Mouse (Mus musculus) heart, adult 9 months (tissue): Measurements from ENCODE around the gene Sox5.
"Not testable (repeated sequence)": the region's sequence is repeated elsewhere in the genome, so short reads cannot be mapped to it uniquely, and the experiment has no call there.

Source experiments
- DNase-seq, 2 experiments: peaks; one replicate each; pipeline ENCODE4 v3.0.0; 2022; ENCODE audit warnings: low spot score in 2 of 2

Gene Sox5

DNA sequence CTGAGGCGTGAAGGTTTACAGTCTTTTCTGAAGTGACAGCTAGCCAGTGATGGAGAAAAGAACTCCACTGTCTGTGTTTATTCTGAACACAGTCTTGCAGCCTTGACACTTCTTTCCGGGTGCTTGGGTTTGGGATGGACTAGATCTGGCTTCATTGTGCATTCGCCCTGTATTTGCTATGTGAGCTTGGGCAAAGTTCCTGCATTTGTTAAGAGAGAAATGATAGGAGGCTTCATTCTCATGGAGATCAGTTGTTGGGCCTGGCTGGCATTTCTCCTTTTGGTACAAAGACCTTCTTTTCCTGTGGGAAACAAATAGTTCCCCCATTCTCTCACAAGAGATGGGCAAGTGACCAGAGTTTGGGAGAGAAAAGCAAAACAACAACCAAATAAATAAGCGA, 490.3 kb downstream of the Sox5 start:
- DNase-seq: no peak

DNA sequence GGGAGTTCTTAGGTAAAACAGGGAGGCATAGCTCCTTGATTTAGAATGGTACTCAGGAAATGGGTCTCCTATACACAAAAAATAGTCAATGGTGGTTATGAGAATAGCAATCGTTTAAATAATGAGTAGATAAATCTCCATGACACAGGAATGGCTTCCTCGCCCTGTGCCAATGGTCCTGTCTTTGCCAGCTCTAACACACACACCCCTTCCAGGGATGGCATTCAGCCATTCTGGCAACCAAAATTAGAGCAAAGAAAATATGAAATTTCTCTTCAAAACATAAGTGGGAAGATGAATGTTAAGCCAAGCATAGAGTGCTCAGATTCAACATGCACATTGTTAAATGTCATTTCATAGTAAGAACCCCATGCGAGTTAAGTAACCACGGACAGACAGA, 495.7 kb downstream of the Sox5 start:
- no peak for DNase-seq

DNA sequence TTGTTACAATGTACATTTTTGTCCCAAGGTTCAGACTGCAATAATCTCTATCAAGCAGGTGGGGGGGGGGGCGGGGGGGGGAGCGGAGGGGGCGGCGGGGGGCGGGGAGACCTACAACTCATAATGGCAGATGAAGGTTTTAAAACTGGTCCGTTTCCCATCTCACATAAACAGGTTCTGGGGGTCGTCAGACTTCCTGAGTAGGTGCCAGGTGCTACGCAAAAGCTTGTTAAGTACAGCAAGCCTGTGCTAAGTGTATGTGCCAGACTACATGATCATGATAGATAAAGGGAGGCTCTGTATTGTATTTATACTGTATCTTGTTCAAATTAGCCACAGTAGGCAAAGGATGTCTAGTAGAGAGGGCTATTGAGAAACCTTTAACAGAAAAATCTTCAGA, 498.6 kb downstream of the Sox5 start:
- no peak for DNase-seq

DNA sequence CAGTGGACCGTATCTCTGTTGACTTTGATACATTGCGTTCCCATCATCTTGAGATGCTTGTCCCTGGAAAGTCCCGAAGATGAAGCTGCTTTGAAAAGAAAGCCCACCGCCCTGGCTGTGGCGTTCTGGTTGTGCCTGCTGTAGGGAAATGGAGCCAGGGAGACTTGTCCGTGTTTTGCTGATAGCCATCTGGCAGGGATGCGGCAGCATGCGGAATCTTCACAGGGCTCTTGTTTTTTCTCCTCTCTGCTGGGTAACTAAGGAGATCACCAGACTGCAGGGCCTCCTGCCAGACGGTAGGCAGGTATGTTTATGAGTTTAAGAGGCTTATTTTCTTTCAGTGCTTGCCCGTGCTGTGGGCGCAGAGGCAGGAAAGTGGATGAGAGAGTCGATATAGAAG, 499.0 kb downstream of the Sox5 start:
- DNase-seq: no peak

DNA sequence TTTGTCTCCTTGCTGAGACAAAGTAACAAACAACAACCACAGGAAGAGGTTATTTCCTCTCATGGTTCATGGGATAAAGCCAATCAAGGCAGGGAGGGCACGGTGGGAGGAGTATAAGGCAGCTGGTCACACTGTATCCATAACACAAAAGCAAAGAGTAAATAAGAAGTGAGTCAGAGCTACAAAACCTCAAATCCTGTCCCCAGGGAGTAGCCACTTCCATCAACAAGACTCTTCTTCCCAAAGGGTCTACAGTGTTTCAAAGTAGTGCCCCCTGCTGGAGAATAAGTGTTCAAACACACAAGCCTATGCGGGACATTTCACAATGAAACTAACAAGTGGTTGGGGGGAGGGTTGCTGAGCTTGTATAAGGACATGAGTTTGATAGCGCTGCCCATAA, 500.1 kb downstream of the Sox5 start:
- DNase-seq: no peak

DNA sequence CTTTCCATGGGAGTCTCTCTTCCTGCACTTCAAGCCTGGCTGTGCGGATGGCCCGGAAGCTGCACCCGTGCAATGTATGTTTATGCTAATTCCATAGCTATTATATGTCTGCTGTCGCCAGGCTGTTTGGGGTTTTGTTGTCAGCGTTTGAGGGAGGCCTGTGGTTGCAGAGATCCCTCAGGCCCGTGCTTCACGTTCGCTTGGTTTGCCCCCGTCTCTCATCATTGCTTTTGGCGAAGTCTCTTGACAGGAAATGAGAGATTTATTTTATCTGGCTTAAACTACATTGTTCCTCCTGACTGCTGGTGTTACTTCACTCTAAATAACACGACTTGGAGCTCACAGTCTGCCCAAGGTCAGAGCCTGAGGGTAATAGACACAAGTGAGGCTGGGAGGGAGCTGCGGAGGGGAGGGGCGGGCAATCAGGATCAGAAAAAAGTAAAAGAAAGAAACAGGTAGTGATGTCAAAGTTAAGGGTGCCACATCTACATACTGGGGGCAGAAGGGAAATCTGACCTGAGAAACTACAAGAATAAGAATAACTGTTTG, 503.2 kb downstream of the Sox5 start:
- DNase-seq: no peak

DNA sequence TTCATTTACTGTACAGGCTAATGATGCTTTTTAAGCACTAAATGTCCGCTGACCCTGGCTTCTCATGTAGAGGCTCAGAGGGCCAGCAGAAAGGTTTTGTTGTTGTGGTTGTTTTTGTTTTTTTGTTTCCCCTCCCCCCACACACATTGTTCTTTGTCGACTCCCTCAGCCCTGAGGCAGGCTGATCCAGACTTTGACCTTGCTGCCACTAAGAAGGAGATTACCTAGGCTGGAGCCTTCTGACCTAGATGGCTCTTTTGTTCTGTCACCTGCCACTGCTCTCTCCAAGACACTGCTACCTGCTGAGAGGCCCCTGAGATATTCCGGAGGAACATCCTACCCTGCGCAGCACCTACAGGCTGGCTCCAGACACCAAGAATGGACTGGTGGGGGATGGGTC, 508.4 kb downstream of the Sox5 start:
- DNase-seq: not testable (repeated sequence)

DNA sequence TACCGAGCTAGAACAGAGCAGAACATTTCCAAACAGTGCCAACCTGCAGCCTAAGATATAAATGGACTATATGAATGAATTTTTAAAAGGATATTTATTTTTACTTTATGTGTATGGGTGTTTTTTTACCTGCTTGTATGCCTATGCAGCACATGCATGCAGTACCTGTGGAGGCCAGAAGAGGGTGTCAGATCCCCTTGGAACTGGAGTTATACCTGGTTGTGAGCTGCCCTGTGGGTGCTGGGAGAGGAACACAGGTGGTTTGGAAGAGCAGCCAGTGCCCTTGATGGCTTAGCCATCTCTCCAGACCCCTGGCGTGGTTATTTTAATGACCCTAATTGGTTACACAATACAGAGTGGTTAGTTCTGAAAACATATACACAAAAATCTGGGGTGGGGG, 510.5 kb downstream of the Sox5 start:
- DNase-seq: no peak

DNA sequence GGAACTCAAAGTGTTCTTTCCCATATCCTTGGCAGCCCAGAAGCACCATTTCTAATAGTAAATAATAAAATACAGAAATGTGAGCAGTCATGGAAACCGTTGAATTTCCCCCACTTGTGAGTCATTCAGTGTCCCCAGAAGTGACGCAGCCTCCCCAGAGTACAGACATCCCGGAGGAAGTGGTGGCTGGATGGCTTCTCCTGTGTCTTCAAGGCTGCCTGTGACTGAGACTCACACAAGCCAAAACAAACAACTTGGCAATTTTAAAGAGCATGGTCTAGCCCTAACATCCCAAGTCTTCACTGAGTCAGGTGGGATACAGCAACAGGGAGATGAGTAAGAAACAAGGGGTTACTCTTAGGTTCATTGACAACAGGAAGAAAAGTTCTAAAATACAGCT, 511.5 kb downstream of the Sox5 start:
- no peak for DNase-seq

DNA sequence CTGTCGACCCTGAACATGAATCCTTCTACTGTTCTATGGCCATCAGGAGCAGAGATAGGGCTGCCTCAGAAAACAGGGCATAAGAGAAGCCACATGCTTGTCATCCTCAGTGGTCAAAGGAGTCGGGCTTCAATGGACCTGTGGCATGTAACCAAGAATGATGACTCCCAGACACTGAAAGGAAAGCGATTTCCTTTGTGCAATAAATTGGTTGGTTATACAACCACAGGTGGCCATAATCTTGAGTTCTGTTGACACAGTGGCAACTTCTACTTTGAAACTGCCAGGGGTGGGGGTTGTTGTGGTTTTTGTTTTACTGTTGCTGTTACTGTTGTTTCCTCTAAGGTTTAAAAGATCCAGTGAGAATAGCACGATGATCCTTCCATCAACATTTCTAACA, 512.1 kb downstream of the Sox5 start:
- no peak for DNase-seq

DNA sequence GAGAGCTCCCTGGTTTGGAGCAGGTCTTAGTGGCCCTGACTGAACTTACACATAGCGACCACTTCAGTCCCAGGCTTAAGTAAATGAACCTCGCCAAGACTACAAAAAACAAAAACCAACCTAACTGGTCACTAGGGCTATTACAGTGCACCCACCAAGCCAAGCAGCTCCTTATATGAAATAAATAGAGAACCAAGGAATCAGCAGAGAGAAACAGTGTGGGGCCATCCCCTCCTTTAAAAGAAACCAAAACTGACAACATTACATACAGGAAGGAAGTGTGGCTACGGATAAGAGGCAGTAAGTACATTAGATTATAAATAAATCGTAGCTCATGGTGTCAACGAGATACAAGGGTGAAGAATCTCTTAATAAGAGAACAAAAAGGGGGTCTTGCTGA, 516.0 kb downstream of the Sox5 start:
- no peak for DNase-seq

DNA sequence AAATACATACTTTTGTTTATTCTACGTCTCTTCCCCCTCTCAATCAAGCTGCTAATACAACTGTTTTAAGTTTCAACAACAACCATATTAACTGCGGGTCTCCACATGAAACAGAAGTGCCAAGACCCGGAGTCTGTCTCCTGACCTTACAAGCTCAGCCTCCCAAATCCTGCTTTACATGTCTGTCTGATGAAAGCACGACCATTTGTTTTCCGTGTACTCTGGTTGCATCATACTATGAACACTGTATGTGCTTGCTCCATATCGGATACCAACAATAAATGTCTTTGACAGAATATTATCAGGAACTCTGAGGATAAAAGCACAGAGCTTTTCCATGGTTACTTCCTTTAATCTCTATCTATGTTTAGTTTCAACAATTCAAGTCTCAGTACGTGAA, 516.8 kb downstream of the Sox5 start:
- no peak for DNase-seq

DNA sequence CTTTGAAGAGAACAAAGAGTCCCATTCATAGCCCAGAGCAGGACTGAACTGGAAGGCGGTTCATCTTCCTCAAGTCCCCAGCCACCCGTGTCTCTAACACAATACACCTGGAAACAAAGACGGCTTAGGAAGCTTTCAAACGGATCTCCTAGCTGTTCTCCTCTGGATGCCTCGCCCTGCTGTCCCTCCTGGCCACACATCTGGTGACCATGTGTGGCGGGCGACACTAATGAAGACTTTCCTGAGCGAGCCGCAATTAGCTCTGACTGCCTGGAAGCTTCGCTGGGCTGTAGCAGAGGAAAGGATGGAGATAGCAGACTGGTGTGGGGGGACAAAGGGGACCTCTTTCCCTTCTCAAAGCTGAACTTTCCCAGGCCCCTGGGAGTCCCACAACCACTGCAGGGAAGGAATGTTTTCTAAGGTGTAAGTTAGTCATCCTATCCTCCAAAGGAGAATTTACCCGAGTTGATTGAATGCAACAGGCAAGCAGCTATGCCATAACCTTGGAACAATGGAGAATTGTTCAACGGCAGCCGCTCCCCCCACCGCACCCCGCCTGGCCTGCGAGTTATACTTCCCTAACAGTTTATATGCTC, 517.4 kb downstream of the Sox5 start:
- no peak for DNase-seq

DNA sequence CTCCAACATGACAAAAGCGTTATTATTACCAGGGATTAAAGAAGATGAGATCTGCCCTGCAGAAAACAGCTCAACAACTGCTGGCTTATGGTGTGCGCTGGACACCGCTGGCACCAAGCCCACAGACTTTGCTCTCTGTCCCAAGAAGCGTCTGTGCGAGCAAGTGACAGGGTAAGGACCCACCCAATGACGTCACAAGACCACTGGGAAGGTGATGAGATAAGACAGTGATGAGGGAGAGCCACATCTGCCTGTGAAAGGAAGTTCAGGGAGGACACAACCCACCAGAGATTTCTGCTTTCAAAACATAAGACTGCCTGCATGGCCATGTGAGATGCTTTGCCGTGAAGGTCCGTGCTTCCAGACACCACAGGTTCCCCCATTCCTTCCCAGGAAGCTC, 525.3 kb downstream of the Sox5 start:
- DNase-seq: peak in 1 of 2 experiments; percentile 11

DNA sequence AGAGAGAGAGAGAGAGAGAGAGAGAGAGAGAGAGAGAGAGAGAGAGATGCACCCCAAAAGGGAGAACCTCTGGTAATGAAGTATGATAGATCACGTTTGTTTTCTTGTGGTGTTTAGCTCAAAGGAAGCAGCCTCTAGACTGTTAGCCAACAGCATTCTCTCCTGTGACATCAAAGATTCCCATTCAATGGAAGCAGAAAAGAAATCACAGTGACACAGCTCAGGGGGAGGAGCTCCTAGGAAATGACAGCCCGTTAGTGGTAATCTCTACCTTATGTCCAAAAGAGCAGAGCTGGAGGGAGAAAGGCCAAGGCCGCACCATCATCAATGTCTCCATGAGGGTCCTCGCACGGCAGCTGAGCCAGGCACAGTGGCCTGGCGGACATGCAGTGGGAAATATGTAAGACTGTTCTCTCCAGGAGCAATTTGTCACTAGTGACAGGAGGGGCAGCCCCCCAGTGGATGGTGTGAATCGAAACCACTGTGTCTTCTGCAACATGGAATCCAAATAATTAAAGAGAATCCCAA, 529.5 kb downstream of the Sox5 start:
- no peak for DNase-seq

DNA sequence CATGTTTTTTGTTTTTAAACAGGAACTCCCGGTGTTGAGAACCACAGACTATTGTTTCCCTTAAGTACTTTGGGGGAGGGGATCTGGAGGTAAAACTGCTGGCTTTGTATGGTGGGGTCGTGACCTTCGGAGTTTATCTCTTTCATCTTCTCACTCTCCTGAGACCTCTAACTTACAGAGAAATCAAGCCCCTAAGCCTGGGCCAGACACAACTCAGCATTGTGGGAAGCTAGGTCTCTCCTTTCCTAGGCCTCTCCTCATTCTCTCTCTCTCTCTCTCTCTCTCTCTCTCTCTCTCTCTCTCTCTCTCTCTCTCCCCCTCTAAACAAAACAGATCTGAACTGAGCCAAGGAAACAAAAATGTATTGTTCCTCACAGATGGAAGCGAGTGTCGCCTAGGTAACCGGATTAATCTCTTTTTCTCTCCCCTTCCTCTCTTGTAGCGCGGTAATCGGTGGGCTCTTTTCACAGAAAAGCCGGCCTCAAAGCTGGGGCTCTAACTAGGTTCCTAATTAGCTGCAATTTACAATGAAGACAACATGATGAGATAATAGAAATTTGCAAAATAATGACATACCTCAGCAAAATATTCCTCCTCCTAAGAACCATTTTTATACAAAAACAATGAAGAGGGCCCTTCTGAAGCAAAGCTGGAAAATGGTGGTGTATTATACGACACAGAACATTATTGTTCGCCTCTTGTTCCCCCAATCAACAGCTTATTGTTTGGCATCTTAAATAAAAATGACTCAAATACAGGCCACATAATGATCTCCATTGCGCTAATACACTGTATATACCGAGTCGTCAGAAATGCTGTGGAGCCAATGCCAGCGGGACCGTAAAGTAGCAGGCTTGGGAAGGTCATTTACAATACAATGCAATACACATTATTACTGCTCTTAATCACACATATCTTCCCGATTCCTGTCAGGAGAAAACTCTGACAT, 530.3 kb downstream of the Sox5 start:
- DNase-seq: no peak

DNA sequence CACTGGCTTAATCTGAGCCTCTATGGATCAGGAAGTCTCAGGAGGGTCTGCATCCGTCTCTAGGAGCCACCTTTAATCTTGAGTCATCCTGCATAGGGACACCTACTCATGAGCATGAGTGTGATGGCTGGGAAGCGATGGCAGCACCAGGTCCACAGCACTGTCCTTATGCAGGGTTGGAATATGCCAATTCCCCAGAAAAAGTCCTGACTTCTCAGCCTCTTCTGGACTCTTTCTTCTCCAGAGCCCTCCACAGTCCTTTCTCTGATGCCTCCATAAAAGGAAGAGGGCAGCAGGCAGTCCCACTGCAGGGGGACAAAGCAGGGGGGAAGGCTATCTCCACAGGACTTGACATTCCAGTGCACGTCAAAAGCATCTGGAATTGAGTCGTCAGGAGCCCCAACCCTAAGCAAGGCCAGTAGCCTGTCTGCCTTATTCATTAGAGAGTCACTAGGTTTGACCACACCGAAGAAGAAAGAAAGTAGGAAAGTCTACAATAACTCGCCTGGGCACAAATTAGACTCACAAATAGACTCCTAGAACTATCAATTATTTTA, 531.1 kb downstream of the Sox5 start:
- DNase-seq: no peak

DNA sequence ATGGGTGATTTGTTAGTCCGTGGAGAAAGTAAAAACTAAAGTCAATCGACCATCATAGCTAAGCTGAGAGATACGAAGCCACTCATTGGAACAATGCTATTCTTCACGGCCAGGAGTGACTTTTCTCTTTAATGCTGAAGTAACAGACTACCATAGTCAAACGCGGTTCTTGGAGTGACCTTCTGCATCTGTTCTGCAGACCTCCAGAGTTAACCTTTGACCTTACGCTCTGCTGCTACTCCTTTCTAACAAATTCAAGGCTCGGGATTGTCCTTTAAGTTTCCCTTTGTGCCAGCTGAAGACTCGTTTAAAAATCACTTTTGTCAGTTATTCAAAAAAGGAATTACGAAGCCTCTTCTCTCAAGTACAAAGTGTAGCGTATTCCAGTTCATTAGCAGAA, 545.2 kb downstream of the Sox5 start:
- no peak for DNase-seq

DNA sequence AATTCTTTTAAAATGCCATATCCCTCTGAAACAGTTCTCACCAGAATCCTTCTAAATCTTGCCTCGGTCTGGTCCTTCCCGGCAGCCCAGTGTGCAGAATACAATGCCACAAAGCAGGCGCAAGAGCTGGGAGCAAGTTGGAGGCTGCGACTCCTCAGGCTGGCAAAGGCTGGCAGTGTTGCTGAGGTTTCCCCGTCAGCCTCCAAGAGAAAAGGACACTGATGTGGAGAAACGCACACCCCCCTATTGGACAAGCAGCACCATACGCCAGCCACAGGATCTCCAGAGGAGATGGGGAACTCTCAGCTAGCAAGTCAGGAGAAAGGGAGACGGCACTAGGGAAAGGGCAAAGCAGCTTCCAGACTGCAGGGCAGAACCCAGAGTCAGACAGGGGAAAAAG, 577.8 kb downstream of the Sox5 start:
- no peak for DNase-seq

DNA sequence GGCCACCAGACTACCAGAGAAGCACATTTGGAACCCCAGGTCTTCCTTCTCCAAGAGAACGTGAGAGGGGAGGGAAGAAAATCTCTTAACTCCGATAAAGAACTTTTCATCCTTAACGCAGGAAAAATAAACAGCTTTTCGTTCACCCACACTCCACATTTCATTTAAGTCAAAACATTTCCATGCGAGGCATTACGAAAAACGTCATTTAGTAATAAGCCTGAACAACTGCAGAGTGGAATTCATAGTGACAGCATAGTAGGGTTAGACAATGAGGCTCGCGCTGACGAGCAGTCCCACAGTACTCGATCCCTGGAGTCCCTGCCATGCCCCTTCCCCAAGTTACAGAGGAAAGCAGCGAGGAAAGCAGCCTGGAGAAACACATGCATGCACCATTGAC, 578.8 kb downstream of the Sox5 start:
- DNase-seq: no peak

DNA sequence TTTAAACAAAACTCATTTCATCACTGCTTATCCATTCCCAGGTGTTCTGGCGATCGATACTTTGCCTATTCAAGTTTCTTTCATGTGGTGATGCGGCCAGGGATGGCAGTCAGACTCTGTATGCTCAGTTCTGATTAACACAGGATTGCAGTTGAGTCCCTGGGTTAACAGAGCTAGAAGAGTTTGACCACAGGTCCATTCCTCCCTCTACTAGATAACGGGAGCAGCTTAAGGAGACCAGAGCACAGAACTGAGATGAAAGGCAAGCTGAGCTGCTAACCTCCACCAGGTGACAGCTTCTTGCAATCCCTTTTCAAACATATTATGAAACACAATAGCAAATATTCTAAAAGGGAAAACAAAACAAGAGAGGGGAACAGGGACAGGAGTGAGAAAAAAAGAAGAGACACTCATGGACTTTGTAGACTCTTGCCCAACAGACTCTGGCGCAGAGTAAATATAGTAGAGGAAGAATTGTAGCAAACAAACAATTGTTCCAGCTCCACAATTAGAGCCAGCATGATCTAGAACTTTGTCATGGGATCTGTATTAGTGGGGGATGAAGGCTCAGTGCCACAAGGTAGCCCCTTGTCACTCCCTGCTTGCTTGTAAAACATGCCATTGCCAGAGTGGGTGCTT, 580.3 kb downstream of the Sox5 start:
- no peak for DNase-seq
